Mouse (Mus musculus) forebrain, embryonic 11.5 days (tissue): ENCODE data around the gene Tnfaip2. TPM values are rescaled to one million over a fixed set of nuclear protein-coding genes. Genes with fewer than 3 reads are reported as not detected.

ENCODE experiments used
- ATAC-seq: fragments of 200-750 bp; cut with Nextera tagmentation; replicated peaks from 2 replicates; pipeline ENCODE4 v1.8.0; 2017; ENCODE audit warnings: moderate TSS enrichment; ENCODE audit not compliant: low FRiP score
- DNase-seq: peaks from one replicate; pipeline ENCODE4 v3.0.0-alpha.2; 2017; ENCODE audit warnings: low spot score
- H3K27ac ChIP-seq: fragments of 300-500 bp; sonication (generic); 2 replicates; pipeline ENCODE4 v1.5.1; 2014; ENCODE audit warnings: low read depth, low read length
- H3K27me3 ChIP-seq: fragments of 300-500 bp; sonication (generic); 2 replicates; pipeline ENCODE4 v1.6.1; 2014; ENCODE audit warnings: mild to moderate bottlenecking, low read length, mixed read lengths; ENCODE audit not compliant: control insufficient read depth, insufficient read depth
- H3K36me3 ChIP-seq: fragments of 300-500 bp; sonication (generic); 2 replicates; pipeline ENCODE4 v1.6.1; 2014; ENCODE audit warnings: mild to moderate bottlenecking, low read length, moderate library complexity, mixed read lengths; ENCODE audit not compliant: control insufficient read depth, insufficient read depth
- H3K4me1 ChIP-seq: fragments of 300-500 bp; sonication (generic); replicated peaks from 2 replicates; pipeline ENCODE4 v1.6.1; 2014; ENCODE audit warnings: low read length, mixed read lengths; ENCODE audit not compliant: control insufficient read depth, insufficient read depth
- H3K4me2 ChIP-seq: fragments of 300-500 bp; sonication (generic); 2 replicates; pipeline ENCODE4 v1.6.1; 2014; ENCODE audit warnings: low read depth, mild to moderate bottlenecking, low read length, moderate library complexity, mixed read lengths; ENCODE audit not compliant: severe bottlenecking
- H3K4me3 ChIP-seq: fragments of 300-500 bp; sonication (generic); 2 replicates; pipeline ENCODE4 v1.5.1; 2014; ENCODE audit warnings: low read depth, low read length
- H3K9ac ChIP-seq: fragments of 300-500 bp; sonication (generic); 2 replicates; pipeline ENCODE4 v1.6.1; 2014; ENCODE audit warnings: low read length
- H3K9me3 ChIP-seq: fragments of 300-500 bp; sonication (generic); 2 replicates; pipeline ENCODE4 v1.6.1; 2016; ENCODE audit warnings: low read length, mixed read lengths; ENCODE audit not compliant: control insufficient read depth
- WGBS: fragments of 180-500 bp; shearing (Covaris S2); extraction: QIAGEN DNeasy Blood & Tissue Kit; methylation state at CpG from one replicate; pipeline ENCODE4 v1.1.7; 2014; 5-methylcytosine and 5-hydroxymethylcytosine counted together
- polyA plus RNA-seq: library from polyadenylated mRNA; unstranded; fragments of >200 nt; fragmentation: Nextera tagmentation; extraction: Ambion mirVana; gene quantifications from 2 replicates; pipeline ENCODE4 v1.2.1, GENCODE M21; 2014

The Tnfaip2 gene
- polyA plus RNA-seq, 1 experiment from 2014 or later, result 2.0 TPM

DNA sequence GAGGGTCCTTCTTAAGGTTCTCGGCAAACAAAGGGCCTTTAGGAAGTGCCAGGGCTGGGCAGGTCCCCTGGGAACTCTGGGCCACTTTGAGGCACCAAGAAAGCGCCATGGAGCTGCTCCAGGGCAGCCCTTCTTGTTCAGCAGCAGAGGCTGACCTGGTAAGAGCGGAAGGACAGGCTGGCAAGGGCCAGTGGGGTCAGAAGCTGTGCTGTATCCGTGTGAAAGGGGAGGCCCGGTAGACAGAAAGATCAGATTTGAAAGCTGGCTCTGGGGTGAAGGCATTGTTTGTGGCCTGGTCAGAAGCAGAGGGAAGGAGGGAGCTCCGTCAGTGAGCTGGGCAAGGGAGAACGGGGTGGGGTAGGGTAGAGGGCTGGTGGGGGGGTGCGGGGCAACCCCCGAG is 5.1 kb downstream of the Tnfaip2 start:
- DNase-seq (no peak), ATAC-seq (no peak)
- no peaks in the 10 kb centered on the region for H3K9me3 ChIP-seq
- no peak overlapping the region for H3K4me3 ChIP-seq
- peaks cover 12% of the 10 kb centered on the region for H3K4me1 ChIP-seq
- no peaks in the 10 kb centered on the region for H3K36me3 ChIP-seq
- H3K9ac ChIP-seq, result no peak overlapping the region
- no peak overlapping the region for H3K4me2 ChIP-seq
- H3K27me3 ChIP-seq, result peaks cover 88% of the 10 kb centered on the region
- no peak overlapping the region for H3K27ac ChIP-seq
- 4% methylated on average over 9 of the region's 9 CpGs for WGBS

DNA sequence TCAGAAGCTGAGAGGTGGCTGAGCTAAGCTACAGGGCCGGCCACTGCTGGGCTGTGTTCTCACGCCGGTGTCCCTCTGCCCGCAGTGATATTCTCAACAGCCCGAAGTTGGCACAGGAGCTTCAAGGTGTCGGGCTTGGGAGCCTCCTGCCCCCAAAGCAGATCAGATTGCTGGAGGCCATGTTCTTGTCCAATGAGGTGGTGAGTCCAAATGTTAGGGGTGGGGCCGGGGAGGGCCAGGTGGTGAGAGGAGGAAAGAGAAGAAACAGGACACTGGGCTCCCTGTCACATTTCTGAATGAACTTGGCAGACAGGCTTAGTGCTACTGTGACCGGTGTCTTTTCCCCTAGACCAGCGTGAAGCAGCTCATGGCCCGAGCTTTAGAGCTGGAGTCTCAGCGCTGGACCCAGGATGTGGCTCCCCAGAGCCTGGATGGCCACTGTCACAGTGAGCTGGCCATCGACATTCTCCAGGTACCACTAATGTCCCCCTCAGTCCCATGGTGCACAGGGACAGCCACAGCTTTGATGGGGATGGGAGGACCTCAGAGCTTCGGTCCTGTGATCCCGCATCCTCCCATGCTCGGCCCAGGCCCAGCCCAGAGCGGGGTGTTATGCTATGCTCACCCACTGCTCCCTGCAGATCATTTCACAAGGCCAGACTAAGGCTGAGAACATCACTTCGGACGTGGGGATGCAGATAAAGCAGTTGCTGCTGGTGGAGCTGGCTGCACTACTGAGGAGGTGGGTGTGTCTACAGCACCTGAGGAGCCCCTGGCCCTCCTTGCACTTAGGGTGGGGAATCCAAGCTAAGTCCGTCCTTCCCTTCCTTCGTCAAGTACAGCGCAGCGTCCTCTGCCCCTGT is 5.9 kb downstream of the Tnfaip2 start:
- no peak overlapping the region for H3K9ac ChIP-seq
- no peak for ATAC-seq

DNA sequence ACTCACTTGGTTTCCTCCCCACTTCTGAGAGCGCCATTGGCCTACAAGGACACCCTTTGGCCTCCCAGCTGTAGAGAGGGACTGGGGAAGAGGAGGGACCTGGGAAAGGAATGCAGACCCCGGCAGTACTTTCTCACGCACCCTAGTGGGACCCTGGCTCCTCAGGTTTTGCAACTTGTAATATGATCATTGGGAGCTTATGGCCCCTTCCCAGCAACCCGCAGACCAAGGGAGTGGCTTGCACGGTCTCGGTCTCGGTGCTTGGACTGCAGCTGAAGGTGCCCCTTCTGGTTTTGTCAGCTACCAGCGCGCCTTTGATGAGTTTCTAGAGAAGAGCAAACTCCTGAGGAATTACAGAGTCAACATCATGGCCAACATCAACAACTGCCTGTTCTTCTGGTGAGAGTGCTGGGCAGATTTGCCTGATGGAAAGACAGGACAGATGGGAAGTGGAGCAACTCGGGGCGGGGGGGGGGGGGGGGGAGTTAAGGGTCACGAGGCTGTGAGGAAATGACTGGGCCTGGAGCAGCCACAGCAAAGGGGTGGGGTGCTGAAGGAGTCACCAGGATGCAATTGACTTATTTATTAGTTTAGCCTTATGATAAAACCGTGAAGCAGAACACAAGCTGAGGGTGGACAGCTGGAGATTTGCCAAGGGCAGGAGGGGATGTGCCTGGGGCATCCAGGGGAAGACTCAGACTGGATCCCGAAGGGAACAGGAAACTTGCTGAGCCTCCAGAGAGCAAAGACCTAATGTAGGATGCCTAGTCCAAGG is 6.8 kb downstream of the Tnfaip2 start:
- no peak overlapping the region for H3K9ac ChIP-seq
- H3K27ac ChIP-seq, result no peak overlapping the region
- H3K27me3 ChIP-seq, result peaks cover 71% of the 10 kb centered on the region
- DNase-seq, result no peak
- 21% methylated on average over 13 of the region's 14 CpGs for WGBS
- ATAC-seq, result no peak
- H3K9me3 ChIP-seq, result no peaks in the 10 kb centered on the region
- H3K4me1 ChIP-seq, result peaks cover 7% of the 10 kb centered on the region
- H3K4me2 ChIP-seq, result no peak overlapping the region
- no peaks in the 10 kb centered on the region for H3K36me3 ChIP-seq
- no peak overlapping the region for H3K4me3 ChIP-seq

More for the DNA sequence above, 5.9 kb downstream of the Tnfaip2 start:
- Histone ChIP-seq H3K4me2 (no peak overlapping the region), H3K27me3 (peaks cover 81% of the 10 kb centered on the region), H3K27ac (no peak overlapping the region), H3K36me3 (no peaks in the 10 kb centered on the region), H3K4me3 (no peak overlapping the region), H3K4me1 (peaks cover 7% of the 10 kb centered on the region), H3K9me3 (no peaks in the 10 kb centered on the region)
- DNase-seq, result no peak
- WGBS, result 11% methylated on average over 22 of the region's 22 CpGs

DNA sequence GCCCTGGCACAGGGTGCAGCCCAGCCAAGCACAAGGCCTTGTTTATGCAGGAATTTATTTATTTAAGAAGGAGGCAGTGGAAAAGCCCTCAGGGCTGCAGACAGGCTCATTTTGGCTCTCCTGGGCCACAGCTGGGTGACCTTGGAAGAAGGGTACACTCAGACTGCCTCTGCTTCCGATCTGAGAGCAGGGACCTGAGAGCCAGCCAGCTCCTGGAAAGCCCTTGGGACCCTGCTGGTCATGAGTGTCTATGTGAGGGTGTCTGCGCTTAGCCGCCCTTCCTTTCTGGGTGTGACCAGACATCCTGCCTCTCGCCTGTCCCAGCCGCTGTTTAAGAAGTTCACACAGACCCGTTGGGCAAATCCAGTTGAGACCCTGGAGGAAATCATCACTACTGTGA is 8.1 kb downstream of the Tnfaip2 start:
- Histone ChIP-seq H3K4me2 (no peak overlapping the region), H3K9ac (no peak overlapping the region), H3K36me3 (no peaks in the 10 kb centered on the region), H3K9me3 (no peaks in the 10 kb centered on the region), H3K4me3 (no peak overlapping the region), H3K27me3 (peaks cover 58% of the 10 kb centered on the region), H3K27ac (no peak overlapping the region), H3K4me1 (peaks cover 7% of the 10 kb centered on the region)
- 35% methylated on average over 6 of the region's 6 CpGs for WGBS
- ATAC-seq, result no peak
- DNase-seq, result no peak

DNA sequence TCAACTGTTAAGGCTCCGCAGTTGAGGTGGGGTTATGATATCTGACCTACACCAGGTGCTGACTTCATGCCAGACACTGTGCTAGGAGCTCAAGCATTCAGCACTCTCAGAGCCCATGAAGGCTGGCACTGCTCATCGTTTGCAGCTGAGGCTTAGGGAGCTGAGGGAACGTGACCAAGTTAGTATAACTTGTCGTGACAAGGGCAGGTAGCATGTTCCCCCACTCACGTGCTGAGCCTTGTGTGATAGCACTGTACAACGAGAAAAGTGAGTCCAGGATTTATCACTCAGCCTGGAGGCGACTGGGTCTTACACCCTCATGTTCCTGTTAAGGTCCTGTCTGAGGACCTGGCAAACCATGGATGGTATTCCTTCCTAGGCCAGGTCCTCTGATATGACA is 9.3 kb downstream of the Tnfaip2 start:
- Histone ChIP-seq H3K4me2 (no peak overlapping the region), H3K27me3 (peaks cover 46% of the 10 kb centered on the region), H3K9ac (no peak overlapping the region), H3K27ac (no peak overlapping the region), H3K36me3 (no peaks in the 10 kb centered on the region), H3K4me3 (no peak overlapping the region), H3K4me1 (0 out of 2 replicates have a peak, but pooled peaks cover 2% of the 10 kb centered on the region), H3K9me3 (no peaks in the 10 kb centered on the region)
- DNase-seq, result no peak
- ATAC-seq, result no peak
- WGBS, result 83% methylated on average over 7 of the region's 7 CpGs

DNA sequence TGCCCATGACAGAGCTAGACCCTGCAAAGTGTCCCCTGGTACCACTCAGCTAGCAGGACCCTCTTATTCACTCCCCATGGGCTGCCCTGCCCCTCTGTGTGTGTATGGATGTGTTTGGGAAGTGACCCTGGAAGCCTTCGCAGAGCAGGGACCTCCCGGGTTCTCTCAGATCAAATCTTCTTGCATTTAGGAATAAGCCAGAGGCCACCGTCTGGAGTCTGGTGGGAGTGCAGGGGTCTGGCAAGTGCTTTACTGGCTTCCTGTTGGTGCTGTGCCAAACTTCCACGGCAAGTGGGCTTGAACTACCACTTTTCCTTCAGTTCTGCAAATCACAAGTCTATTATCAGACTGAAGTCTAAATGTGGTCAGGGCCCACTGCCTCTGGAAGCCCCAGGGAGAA is 11.8 kb downstream of the Tnfaip2 start:
- no peaks in the 10 kb centered on the region for H3K4me1 ChIP-seq
- H3K9ac ChIP-seq, result no peak overlapping the region
- WGBS, result 48% methylated on average over 4 of the region's 4 CpGs
- H3K9me3 ChIP-seq, result no peaks in the 10 kb centered on the region
- no peak for ATAC-seq
- peaks cover 24% of the 10 kb centered on the region for H3K27me3 ChIP-seq
- H3K4me3 ChIP-seq, result no peak overlapping the region
- no peak overlapping the region for H3K4me2 ChIP-seq
- no peak overlapping the region for H3K27ac ChIP-seq
- no peak for DNase-seq
- no peaks in the 10 kb centered on the region for H3K36me3 ChIP-seq

DNA sequence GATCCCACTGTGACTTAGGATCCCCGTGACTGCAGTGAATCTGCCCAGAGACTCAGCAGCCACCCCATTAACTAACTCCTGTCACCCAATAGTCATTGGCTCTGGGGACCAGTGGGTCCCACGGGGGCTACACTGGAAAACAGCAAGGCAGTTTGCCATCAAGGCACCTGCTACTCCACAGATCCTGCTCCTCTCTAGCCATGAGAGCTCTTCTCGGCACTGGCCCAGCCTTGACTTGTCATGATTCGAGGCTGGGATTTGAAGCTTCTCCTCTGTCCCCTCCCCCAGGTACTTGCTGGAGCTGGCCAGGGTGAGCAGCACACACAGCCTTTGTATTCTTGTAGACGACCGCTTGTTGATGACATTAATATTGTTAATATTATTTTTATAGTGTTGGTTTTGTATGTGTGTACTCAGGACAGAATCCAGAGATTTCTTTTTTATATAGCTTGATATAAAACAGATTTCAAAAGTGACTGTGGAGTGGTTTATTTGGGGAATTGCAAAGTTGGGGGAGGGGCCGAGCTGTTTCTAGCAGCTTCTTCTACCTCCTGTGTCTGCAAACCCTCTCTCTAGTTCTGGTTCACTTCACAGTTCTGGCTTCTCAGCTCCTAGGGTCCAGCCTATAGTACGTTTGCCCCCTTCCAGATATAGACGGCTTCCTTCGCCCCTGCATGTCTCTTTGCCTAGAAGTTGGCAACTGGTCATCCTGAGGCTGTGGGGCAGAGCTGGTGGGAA is 12.4 kb downstream of the Tnfaip2 start:
- no peak overlapping the region for H3K9ac ChIP-seq
- H3K4me2 ChIP-seq, result no peak overlapping the region
- 68% methylated on average over 10 of the region's 10 CpGs for WGBS
- no peak overlapping the region for H3K4me3 ChIP-seq
- no peaks in the 10 kb centered on the region for H3K36me3 ChIP-seq
- DNase-seq (no peak), ATAC-seq (no peak)
- H3K27ac ChIP-seq, result no peak overlapping the region
- H3K4me1 ChIP-seq, result no peaks in the 10 kb centered on the region
- peaks cover 17% of the 10 kb centered on the region for H3K27me3 ChIP-seq
- no peaks in the 10 kb centered on the region for H3K9me3 ChIP-seq

DNA sequence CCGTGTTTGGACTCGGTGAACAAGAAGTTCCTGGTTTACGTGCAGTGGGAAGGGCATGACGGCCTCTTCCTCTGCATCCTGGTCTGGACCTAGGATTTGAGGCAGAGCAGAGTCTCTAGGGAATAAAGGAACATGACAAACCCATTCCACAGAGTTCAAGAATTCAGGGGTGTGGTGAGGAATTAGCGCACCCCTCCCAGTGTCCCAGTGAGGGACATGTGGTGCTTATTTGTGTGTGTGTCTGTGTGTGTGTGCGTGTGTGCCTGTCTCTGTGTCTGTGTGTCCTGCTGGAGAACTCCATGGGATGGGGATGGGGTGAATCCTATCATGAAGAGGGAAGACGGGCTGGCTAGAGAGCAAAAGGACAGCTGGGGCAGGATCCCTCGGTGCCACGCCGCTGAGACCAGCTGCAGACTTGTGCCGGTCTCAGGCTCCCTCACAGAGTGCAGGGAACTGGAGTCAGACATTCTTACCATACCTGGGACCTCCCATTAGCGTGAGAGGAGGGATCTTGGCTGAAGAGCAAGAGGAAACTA is 13.1 kb downstream of the Tnfaip2 start:
- ATAC-seq, result no peak
- H3K36me3 ChIP-seq, result no peaks in the 10 kb centered on the region
- 75% methylated on average over 12 of the region's 12 CpGs for WGBS

More for the DNA sequence above, 13.1 kb downstream of the Tnfaip2 start:
- no peak overlapping the region for H3K27ac ChIP-seq
- no peaks in the 10 kb centered on the region for H3K4me1 ChIP-seq
- peaks cover 11% of the 10 kb centered on the region for H3K27me3 ChIP-seq
- H3K4me2 ChIP-seq, result no peak overlapping the region
- DNase-seq, result no peak
- H3K4me3 ChIP-seq, result no peak overlapping the region
- H3K9me3 ChIP-seq, result no peaks in the 10 kb centered on the region
- H3K9ac ChIP-seq, result no peak overlapping the region
